Comparison of ENCODE assay signal across 9 mouse cellular contexts in genomic region chr8:122574667-122575251, GRCm38 (mm10). TPM values are rescaled to one million over a fixed set of nuclear protein-coding genes. Genes with fewer than 3 reads are reported as not detected.
DNase-seq lines count a peak whose midpoint lies in the region; ATAC-seq and TF ChIP-seq lines count a peak whose summit lies in the region.
"Had no signal": no experiment of that assay in that cellular context is flagged by ENCODE, and none has a peak within 500 bp of the region (broad histone marks: within the 10 kb centered on the region; RNA-seq: fewer than 3 reads in every experiment).

No protein-coding gene starts in this region.

- peak overlapping the region; percentile 7; the same call in 1 of the 2 replicates for H3K27ac ChIP-seq in lung, embryonic 14.5 days (ENCODE audit: low read depth)
- H3K27ac ChIP-seq in embryonic facial prominence, embryonic 11.5 days (replicated peaks; ENCODE audit: low read depth, low read length) = 0 out of 2 replicates have a peak overlapping the region, but pooled peaks have one; percentile 24
- peak overlapping the region; percentile 97 for H3K27ac ChIP-seq in small intestine, adult 2 months (ENCODE audit: insufficient read depth, low read depth, low read length)

- no peaks in the 10 kb centered on the region for H3K27me3 ChIP-seq in lung, embryonic 14.5 days (ENCODE audit: insufficient read depth, low read length)
- no peaks in the 10 kb centered on the region for H3K27me3 ChIP-seq in embryonic facial prominence, embryonic 11.5 days (ENCODE audit: control insufficient read depth, insufficient read depth, low read length)
- no peaks in the 10 kb centered on the region for H3K27me3 ChIP-seq in small intestine, adult 2 months (ENCODE audit: control insufficient read depth, insufficient read depth, low read length)

- TF ChIP-seq CTCF in lung, embryonic 14.5 days (IDR thresholded peaks at IDR 0.05; ENCODE audit: low read depth) = no peak
- no peak for TF ChIP-seq CTCF in small intestine, adult 2 months (IDR thresholded peaks at IDR 0.05; ENCODE audit: extremely low read depth, insufficient read length, insufficient replicate concordance, low read depth, low read length)

- H3K4me3 ChIP-seq in lung, embryonic 14.5 days (ENCODE audit: low read depth, low read length) = peak overlapping the region; percentile 75; the same call in 1 of the 2 replicates
- H3K4me3 ChIP-seq in embryonic facial prominence, embryonic 11.5 days (ENCODE audit: low read depth, low read length) = no peak overlapping the region
- peak overlapping the region; percentile 87 for H3K4me3 ChIP-seq in small intestine, adult 2 months (ENCODE audit: low read depth, low read length)

- peak overlapping the region; percentile 82 for H3K4me2 ChIP-seq in lung, embryonic 14.5 days
- H3K4me2 ChIP-seq in embryonic facial prominence, embryonic 11.5 days (ENCODE audit: low read depth, low read length) = no peak overlapping the region

- ATAC-seq in lung, embryonic 14.5 days (ENCODE audit: insufficient read depth) = no peak
- no peak for ATAC-seq in embryonic facial prominence, embryonic 11.5 days (replicated peaks; ENCODE audit: insufficient number of reproducible peaks, low FRiP score, low TSS enrichment, low read depth)

- WGBS in lung, embryonic 14.5 days = 19% methylated on average over 10 of the region's 10 CpGs
- 53% methylated on average over 10 of the region's 10 CpGs for WGBS in embryonic facial prominence, embryonic 11.5 days
- 20% methylated on average over 10 of the region's 10 CpGs for WGBS in small intestine, adult 2 months

- TF ChIP-seq POLR2A in small intestine, adult 2 months (IDR thresholded peaks at IDR 0.05; ENCODE audit: low read depth, low read length) = peak; percentile 81

- peaks cover 7% of the 10 kb centered on the region for H3K4me1 ChIP-seq in lung, embryonic 14.5 days (ENCODE audit: insufficient read depth)
- H3K4me1 ChIP-seq in embryonic facial prominence, embryonic 11.5 days (ENCODE audit: control insufficient read depth, insufficient read depth, low read length) = peaks cover 9% of the 10 kb centered on the region
- peaks cover 30% of the 10 kb centered on the region for H3K4me1 ChIP-seq in small intestine, adult 2 months (ENCODE audit: control insufficient read depth, insufficient read depth, insufficient read length, low read length)

- no peaks in the 10 kb centered on the region for H3K9me3 ChIP-seq in lung, embryonic 14.5 days (ENCODE audit: low read depth, low read length)
- H3K9me3 ChIP-seq in embryonic facial prominence, embryonic 11.5 days (replicated peaks; ENCODE audit: control insufficient read depth, low read length) = no peaks in the 10 kb centered on the region

- H3K36me3 ChIP-seq in lung, embryonic 14.5 days (ENCODE audit: insufficient read depth) = peaks cover 50% of the 10 kb centered on the region
- peaks cover 17% of the 10 kb centered on the region for H3K36me3 ChIP-seq in embryonic facial prominence, embryonic 11.5 days (replicated peaks; ENCODE audit: control insufficient read depth, insufficient read depth, low read depth, low read length)
- peaks cover 20% of the 10 kb centered on the region for H3K36me3 ChIP-seq in small intestine, adult 2 months (ENCODE audit: control insufficient read depth, insufficient read depth, low read length)

- no peak overlapping the region for H3K9ac ChIP-seq in lung, embryonic 14.5 days
- H3K9ac ChIP-seq in embryonic facial prominence, embryonic 11.5 days (replicated peaks; ENCODE audit: low read length) = no peak overlapping the region

- DNase-seq in lung, embryonic 14.5 days = no peak
- no peak for DNase-seq in lung, postnatal 14 days
- DNase-seq in embryonic facial prominence, embryonic 11.5 days (ENCODE audit: low spot score) = no peak
- DNase-seq in kidney, postnatal 25 days = peak; percentile 34 to 71
- no peak for DNase-seq in B cell, adult 2 months
- DNase-seq in c-Kit-positive CD71-positive TER-119-positive erythroid progenitor cells, embryonic 14.5 days (ENCODE audit: low spot score) = no peak
- no peak for DNase-seq in spleen, adult 18-20 months
- DNase-seq: adrenal gland, postnatal 25 days had no signal

RNA-seq across cellular contexts. Expression of gene Aprt, which starts 1.9 kb away (rescaled TPM):
- 338 and 366 TPM in 2 replicates for polyA plus RNA-seq in lung, embryonic 14.5 days (2014; fragmentation: Nextera tagmentation; extraction: Ambion mirVana)
- polyA plus RNA-seq in embryonic facial prominence, embryonic 11.5 days (2014; fragmentation: Nextera tagmentation; extraction: Ambion mirVana) = 246 and 268 TPM in 2 replicates
- polyA plus RNA-seq in small intestine, adult 2 months (2012; rRNA removed) = 327 and 537 TPM in 2 replicates

RNA-seq across cellular contexts. Expression of gene Cdt1, which starts 6.9 kb away (rescaled TPM):
- polyA plus RNA-seq in lung, embryonic 14.5 days (2014; fragmentation: Nextera tagmentation; extraction: Ambion mirVana) = 47.1 and 50.3 TPM in 2 replicates
- 31.6 and 32.1 TPM in 2 replicates for polyA plus RNA-seq in embryonic facial prominence, embryonic 11.5 days (2014; fragmentation: Nextera tagmentation; extraction: Ambion mirVana)
- polyA plus RNA-seq in small intestine, adult 2 months (2012; rRNA removed) = 26.8 and 64.8 TPM in 2 replicates

RNA-seq across cellular contexts. Expression of gene Piezo1, which starts 23.6 kb away (rescaled TPM):
- polyA plus RNA-seq in lung, embryonic 14.5 days (2014; fragmentation: Nextera tagmentation; extraction: Ambion mirVana) = 26.6 and 27.7 TPM in 2 replicates
- 3.4 and 5.9 TPM in 2 replicates for polyA plus RNA-seq in embryonic facial prominence, embryonic 11.5 days (2014; fragmentation: Nextera tagmentation; extraction: Ambion mirVana)
- 29.5 and 36.4 TPM in 2 replicates for polyA plus RNA-seq in small intestine, adult 2 months (2012; rRNA removed)

RNA-seq across cellular contexts. Expression of gene Galns, which starts 36.5 kb away (rescaled TPM):
- 11.7 and 12.5 TPM in 2 replicates for polyA plus RNA-seq in lung, embryonic 14.5 days (2014; fragmentation: Nextera tagmentation; extraction: Ambion mirVana)
- polyA plus RNA-seq in embryonic facial prominence, embryonic 11.5 days (2014; fragmentation: Nextera tagmentation; extraction: Ambion mirVana) = 4.3 and 6.6 TPM in 2 replicates
- polyA plus RNA-seq in small intestine, adult 2 months (2012; rRNA removed) = 9.7 and 20.4 TPM in 2 replicates

RNA-seq across cellular contexts. Expression of gene Trappc2l, which starts 36.7 kb away (rescaled TPM):
- 49.7 and 57.2 TPM in 2 replicates for polyA plus RNA-seq in lung, embryonic 14.5 days (2014; fragmentation: Nextera tagmentation; extraction: Ambion mirVana)
- 38.1 and 43.6 TPM in 2 replicates for polyA plus RNA-seq in embryonic facial prominence, embryonic 11.5 days (2014; fragmentation: Nextera tagmentation; extraction: Ambion mirVana)
- polyA plus RNA-seq in small intestine, adult 2 months (2012; rRNA removed) = 59.9 and 161 TPM in 2 replicates

Comparison
In these comparisons a context has a peak if more than half of its experiments do, and no peak if none do; other contexts are left out.
1. DNase-seq: peak in kidney, postnatal 25 days (2 of 2); none in lung, embryonic 14.5 days (single experiment), lung, postnatal 14 days (single experiment), embryonic facial prominence, embryonic 11.5 days (single experiment), B cell, adult 2 months (0 of 2), c-Kit-positive CD71-positive TER-119-positive erythroid progenitor cells, embryonic 14.5 days (single experiment) and spleen, adult 18-20 months (0 of 2).
2. H3K27ac ChIP-seq: peak in every context shown above with its lines; median percentile 97 in small intestine, adult 2 months; 24 in embryonic facial prominence, embryonic 11.5 days; 7 in lung, embryonic 14.5 days.